Mouse (Mus musculus) limb, embryonic 11.5 days (tissue): Measurements from ENCODE around the gene Ltbp1. TPM values are rescaled to one million over a fixed set of nuclear protein-coding genes. Genes with fewer than 3 reads are reported as not detected.
A peak's percentile ranks its signal among the peaks of the same experiment; 100 is the strongest.

Source experiments
- ATAC-seq: fragments of 200-750 bp; cut with Nextera tagmentation; 2 replicates; pipeline ENCODE4 v1.8.0; 2017; ENCODE audit warnings: low read depth; ENCODE audit not compliant: insufficient number of reproducible peaks, low FRiP score, low TSS enrichment
- DNase-seq: peaks from one replicate; pipeline ENCODE4 v3.0.0-alpha.2; 2015; ENCODE audit warnings: low spot score
- H3K27ac ChIP-seq: fragments of 300-500 bp; sonication (generic); replicated peaks from 2 replicates; pipeline ENCODE4 v1.5.1; 2014; ENCODE audit warnings: low read depth, mild to moderate bottlenecking, low read length
- H3K27me3 ChIP-seq: fragments of 300-500 bp; sonication (generic); 2 replicates; pipeline ENCODE4 v1.6.1; 2014; ENCODE audit warnings: mild to moderate bottlenecking, low read length, mixed read lengths; ENCODE audit not compliant: control insufficient read depth, insufficient read depth
- H3K36me3 ChIP-seq: fragments of 300-500 bp; sonication (generic); 2 replicates; pipeline ENCODE4 v1.6.1; 2014; ENCODE audit warnings: mild to moderate bottlenecking, low read length, moderate library complexity, mixed read lengths; ENCODE audit not compliant: control insufficient read depth, insufficient read depth
- H3K4me1 ChIP-seq: fragments of 300-500 bp; sonication (generic); 2 replicates; pipeline ENCODE4 v1.6.1; 2014; ENCODE audit warnings: low read length, mixed read lengths; ENCODE audit not compliant: control insufficient read depth, insufficient read depth
- H3K4me2 ChIP-seq: fragments of 300-500 bp; sonication (generic); 2 replicates; pipeline ENCODE4 v1.6.1; 2014; ENCODE audit warnings: low read depth, mild to moderate bottlenecking, moderate library complexity; ENCODE audit not compliant: severe bottlenecking
- H3K4me3 ChIP-seq: fragments of 300-500 bp; sonication (generic); 2 replicates; pipeline ENCODE4 v1.5.1; 2014; ENCODE audit warnings: low read depth, low read length
- H3K9ac ChIP-seq: fragments of 300-500 bp; sonication (generic); 2 replicates; pipeline ENCODE4 v1.6.1; 2014; ENCODE audit warnings: mild to moderate bottlenecking, low read length
- H3K9me3 ChIP-seq: fragments of 300-500 bp; sonication (generic); 2 replicates; pipeline ENCODE4 v1.6.1; 2016; ENCODE audit warnings: low read length; ENCODE audit not compliant: control insufficient read depth
- WGBS: fragments of 180-500 bp; shearing (Covaris S2); extraction: QIAGEN DNeasy Blood & Tissue Kit; methylation state at CpG from one replicate; pipeline ENCODE4 v1.1.7; 2014; 5-methylcytosine and 5-hydroxymethylcytosine counted together
- polyA plus RNA-seq: library from polyadenylated mRNA; unstranded; fragments of >200 nt; fragmentation: Nextera tagmentation; extraction: Ambion mirVana; gene quantifications from 2 replicates; pipeline ENCODE4 v1.2.1, GENCODE M21; 2014

Ltbp1 gene
- polyA plus RNA-seq, 1 experiment from 2014 or later: 29.8 TPM

GRCm38 (mm10) chr17:75101215-75101614 lies 95.8 kb downstream of the Ltbp1 start:
- no peak for ATAC-seq
- no peak for DNase-seq
- 0 out of 2 replicates have a peak, but pooled peaks cover 15% of the 10 kb centered on the region for H3K4me1 ChIP-seq

GRCm38 (mm10) chr17:75101994-75102393 lies 96.6 kb downstream of the Ltbp1 start:
- H3K4me3 ChIP-seq: no peak overlapping the region
- H3K27me3 ChIP-seq: no peaks in the 10 kb centered on the region
- no peaks in the 10 kb centered on the region for H3K9me3 ChIP-seq
- ATAC-seq (peak; percentile 72), DNase-seq (no peak)
- no peaks in the 10 kb centered on the region for H3K36me3 ChIP-seq
- no peak overlapping the region for H3K4me2 ChIP-seq
- H3K9ac ChIP-seq: no peak overlapping the region
- WGBS: 63% methylated on average over 8 of the region's 8 CpGs
- H3K27ac ChIP-seq: no peak overlapping the region
- 0 out of 2 replicates have a peak, but pooled peaks cover 15% of the 10 kb centered on the region for H3K4me1 ChIP-seq

More at GRCm38 (mm10) chr17:75101215-75101614, 95.8 kb downstream of the Ltbp1 start:
- Histone ChIP-seq H3K36me3 (no peaks in the 10 kb centered on the region), H3K4me3 (no peak overlapping the region), H3K27ac (no peak overlapping the region), H3K4me2 (no peak overlapping the region), H3K27me3 (no peaks in the 10 kb centered on the region), H3K9me3 (no peaks in the 10 kb centered on the region), H3K9ac (no peak overlapping the region)
- WGBS: 55% methylated on average over 4 of the region's 4 CpGs

GRCm38 (mm10) chr17:75107412-75107811 lies 102.0 kb downstream of the Ltbp1 start:
- Histone ChIP-seq H3K4me3 (no peak overlapping the region), H3K27ac (no peak overlapping the region), H3K4me1 (0 out of 2 replicates have a peak, but pooled peaks cover under 1% of the 10 kb centered on the region)

DNA sequence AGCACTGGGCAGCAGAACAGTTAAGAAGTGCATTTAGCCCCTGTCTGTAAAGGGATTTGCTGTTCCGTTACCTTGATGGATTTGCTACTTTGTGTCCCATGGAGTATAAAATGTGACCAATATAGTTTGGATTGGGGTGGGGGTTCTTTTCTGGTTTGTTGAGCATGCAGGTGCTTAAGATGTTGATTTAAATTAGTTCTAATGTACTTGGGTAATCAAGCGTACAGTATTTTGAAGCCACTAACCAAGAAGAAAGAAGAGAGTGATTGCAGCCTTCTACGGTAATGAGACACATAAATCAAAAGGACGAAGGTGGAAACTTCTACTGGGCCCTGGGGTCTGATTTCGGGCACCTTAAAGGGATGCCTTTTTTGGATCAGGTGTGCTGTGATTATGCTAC lies 102.5 kb downstream of the Ltbp1 start:
- no peak overlapping the region for H3K4me2 ChIP-seq
- ATAC-seq (no peak), DNase-seq (no peak)
- WGBS: 58% methylated on average over 5 of the region's 5 CpGs
- no peak overlapping the region for H3K27ac ChIP-seq
- H3K4me3 ChIP-seq: no peak overlapping the region
- no peaks in the 10 kb centered on the region for H3K27me3 ChIP-seq
- no peak overlapping the region for H3K9ac ChIP-seq
- H3K9me3 ChIP-seq: no peaks in the 10 kb centered on the region
- no peaks in the 10 kb centered on the region for H3K4me1 ChIP-seq
- H3K36me3 ChIP-seq: no peaks in the 10 kb centered on the region

More at GRCm38 (mm10) chr17:75107412-75107811, 102.0 kb downstream of the Ltbp1 start:
- no peaks in the 10 kb centered on the region for H3K36me3 ChIP-seq
- DNase-seq: no peak
- H3K9ac ChIP-seq: no peak overlapping the region
- WGBS: 74% methylated on average over 7 of the region's 7 CpGs
- H3K9me3 ChIP-seq: no peaks in the 10 kb centered on the region
- no peaks in the 10 kb centered on the region for H3K27me3 ChIP-seq
- H3K4me2 ChIP-seq: no peak overlapping the region
- ATAC-seq: no peak

GRCm38 (mm10) chr17:75109081-75109716 lies 103.8 kb downstream of the Ltbp1 start:
- no peaks in the 10 kb centered on the region for H3K27me3 ChIP-seq

DNA sequence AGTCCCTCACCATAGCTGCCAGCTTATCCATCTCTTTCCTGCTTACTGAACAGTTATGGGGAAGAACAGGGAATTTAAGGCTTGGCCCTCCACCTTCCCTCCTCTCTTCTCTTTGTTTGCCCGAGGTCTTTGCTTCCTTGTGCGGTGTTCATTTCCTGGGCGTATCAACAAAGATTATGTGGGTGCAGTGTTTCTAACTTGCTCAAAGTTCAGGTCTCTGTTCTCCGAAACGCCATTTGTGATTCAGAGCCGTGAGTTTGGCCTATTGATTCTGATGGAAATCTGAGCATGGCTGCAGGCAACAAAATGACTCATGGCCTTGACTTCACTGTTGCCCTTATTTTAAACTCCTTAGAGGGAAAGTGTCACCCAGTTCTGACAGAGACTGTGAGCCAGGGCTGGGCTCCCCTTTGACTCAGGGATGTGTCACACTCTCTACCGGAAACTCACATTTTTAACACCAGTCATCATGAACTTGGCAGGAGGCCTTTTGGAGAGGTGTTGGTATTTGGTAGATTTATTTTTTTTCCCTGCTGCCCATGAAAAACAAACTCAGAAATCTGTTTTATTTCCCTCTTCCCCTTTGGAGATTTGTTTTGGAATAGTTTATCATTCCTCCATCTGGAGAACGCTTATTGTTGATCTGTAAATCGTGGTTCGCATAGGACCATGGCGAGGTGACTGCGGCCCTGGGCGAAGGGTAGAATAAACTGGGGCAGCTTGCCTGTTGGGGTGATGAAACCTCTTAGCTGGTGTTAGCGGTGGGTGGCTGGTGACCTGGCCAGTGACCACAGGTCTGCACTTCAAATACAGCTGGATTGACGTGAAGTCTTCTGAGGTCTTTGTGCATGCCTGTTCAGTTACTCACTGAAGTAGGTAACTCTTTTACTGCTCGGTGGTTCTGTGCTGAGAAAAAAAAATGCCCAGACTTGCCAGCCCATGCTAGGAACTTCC lies 105.2 kb downstream of the Ltbp1 start:
- no peak overlapping the region for H3K9ac ChIP-seq
- ATAC-seq (no peak), DNase-seq (no peak)
- H3K27ac ChIP-seq: no peak overlapping the region
- no peaks in the 10 kb centered on the region for H3K4me1 ChIP-seq
- H3K36me3 ChIP-seq: no peaks in the 10 kb centered on the region
- WGBS: 88% methylated on average over 16 of the region's 16 CpGs
- no peak overlapping the region for H3K4me2 ChIP-seq
- no peak overlapping the region for H3K4me3 ChIP-seq
- no peaks in the 10 kb centered on the region for H3K9me3 ChIP-seq
- no peaks in the 10 kb centered on the region for H3K27me3 ChIP-seq

More at GRCm38 (mm10) chr17:75109081-75109716, 103.8 kb downstream of the Ltbp1 start:
- no peak overlapping the region for H3K4me2 ChIP-seq
- no peak overlapping the region for H3K4me3 ChIP-seq
- no peaks in the 10 kb centered on the region for H3K36me3 ChIP-seq
- ATAC-seq: no peak
- no peaks in the 10 kb centered on the region for H3K9me3 ChIP-seq
- no peak for DNase-seq
- H3K27ac ChIP-seq: no peak overlapping the region
- no peaks in the 10 kb centered on the region for H3K4me1 ChIP-seq
- WGBS: 80% methylated on average over 5 of the region's 5 CpGs
- H3K9ac ChIP-seq: no peak overlapping the region

GRCm38 (mm10) chr17:75115594-75115993 lies 110.2 kb downstream of the Ltbp1 start:
- no peak overlapping the region for H3K27ac ChIP-seq
- H3K4me1 ChIP-seq: no peaks in the 10 kb centered on the region
- no peak overlapping the region for H3K4me2 ChIP-seq
- no peak overlapping the region for H3K9ac ChIP-seq
- no peak overlapping the region for H3K4me3 ChIP-seq
- no peaks in the 10 kb centered on the region for H3K9me3 ChIP-seq
- DNase-seq: no peak
- WGBS: 53% methylated on average over 8 of the region's 8 CpGs
- H3K27me3 ChIP-seq: no peaks in the 10 kb centered on the region
- H3K36me3 ChIP-seq: no peaks in the 10 kb centered on the region
- no peak for ATAC-seq

- no peak overlapping the region for H3K27ac ChIP-seq
- H3K4me3 ChIP-seq: no peak overlapping the region
- 91% methylated on average over 3 of the region's 3 CpGs for WGBS
- ATAC-seq (no peak), DNase-seq (no peak)
- no peaks in the 10 kb centered on the region for H3K27me3 ChIP-seq
- no peak overlapping the region for H3K9ac ChIP-seq
- H3K4me2 ChIP-seq: no peak overlapping the region
- H3K4me1 ChIP-seq: no peaks in the 10 kb centered on the region
- H3K9me3 ChIP-seq: no peaks in the 10 kb centered on the region
- no peaks in the 10 kb centered on the region for H3K36me3 ChIP-seq
Measured at GRCm38 (mm10) chr17:75118896-75119295, 113.5 kb downstream of the Ltbp1 start.
